Mouse (Mus musculus) CH12F3 (cell line): ENCODE results near the gene Ppargc1a.

Experiments
- in situ Hi-C: fragments of 300-500 bp; cut with MboI; formaldehyde crosslinking; loops from 2 replicates; pipeline ENCODE4 v1.14.3; 2020; ENCODE audit warnings: low sequenced_read_pairs

Gene Ppargc1a

DNA sequence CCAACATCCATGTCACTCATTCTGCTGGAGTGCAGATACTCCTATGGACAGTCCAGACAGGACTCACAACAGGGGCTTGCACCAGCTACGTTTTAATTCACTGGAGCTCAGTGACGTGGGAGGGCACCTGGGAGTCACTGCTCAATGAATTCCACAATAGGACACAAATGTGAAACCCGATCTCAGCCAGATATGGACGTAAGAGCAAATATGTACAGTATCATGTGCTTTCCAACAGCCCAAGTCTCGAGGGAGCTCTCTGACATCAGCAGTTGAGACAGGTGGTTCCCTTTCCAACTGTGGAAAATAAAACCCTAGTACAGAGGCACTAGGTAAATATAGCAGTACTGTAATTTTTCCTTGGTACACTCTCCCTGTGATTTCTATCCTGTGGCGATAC, at the start of gene Ppargc1a:
TSS of gene Ppargc1a (minus strand) at position 68 of the 400 bp plus-strand sequence.
- in situ Hi-C loops, result no loop called here

DNA sequence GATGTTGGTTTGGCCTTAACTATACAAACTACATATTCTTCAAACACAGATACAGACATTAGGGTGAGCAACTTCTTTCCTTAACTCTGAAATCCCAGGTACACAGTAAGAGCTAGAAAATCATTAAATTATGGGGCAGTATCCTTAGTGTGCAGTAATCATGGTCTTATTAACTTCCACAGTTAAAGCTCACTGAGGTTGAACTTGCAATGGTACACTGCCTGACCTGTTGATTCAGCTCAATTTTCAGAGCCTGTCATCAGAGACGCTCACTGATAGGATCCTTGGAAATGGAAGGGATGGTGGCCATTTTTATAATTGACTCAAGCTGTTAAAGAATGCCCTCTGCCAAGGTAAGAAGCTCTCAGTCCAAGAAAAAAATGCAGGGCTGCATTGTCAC, 49.4 kb upstream of the Ppargc1a start:
- in situ Hi-C loops, result no loop called here

DNA sequence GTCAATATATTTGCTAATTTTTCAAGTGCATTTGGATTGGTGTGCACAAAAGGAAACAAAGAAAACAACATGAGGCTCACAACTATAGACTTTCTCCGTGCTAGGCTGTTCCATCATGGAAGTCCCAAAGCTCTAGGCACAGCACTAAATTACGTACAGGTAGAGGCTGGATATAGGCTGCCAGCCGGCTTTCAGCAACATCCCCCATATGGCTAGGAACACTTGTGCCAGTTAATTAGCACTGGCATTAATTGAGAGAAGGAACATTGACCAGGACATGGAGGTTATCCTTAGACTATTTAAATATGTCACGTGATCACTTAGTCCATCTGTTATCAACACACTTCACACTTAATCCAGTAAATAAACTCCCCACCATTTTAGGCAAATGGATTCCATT, 44.5 kb upstream of the Ppargc1a start:
- in situ Hi-C loops, result no loop called here

DNA sequence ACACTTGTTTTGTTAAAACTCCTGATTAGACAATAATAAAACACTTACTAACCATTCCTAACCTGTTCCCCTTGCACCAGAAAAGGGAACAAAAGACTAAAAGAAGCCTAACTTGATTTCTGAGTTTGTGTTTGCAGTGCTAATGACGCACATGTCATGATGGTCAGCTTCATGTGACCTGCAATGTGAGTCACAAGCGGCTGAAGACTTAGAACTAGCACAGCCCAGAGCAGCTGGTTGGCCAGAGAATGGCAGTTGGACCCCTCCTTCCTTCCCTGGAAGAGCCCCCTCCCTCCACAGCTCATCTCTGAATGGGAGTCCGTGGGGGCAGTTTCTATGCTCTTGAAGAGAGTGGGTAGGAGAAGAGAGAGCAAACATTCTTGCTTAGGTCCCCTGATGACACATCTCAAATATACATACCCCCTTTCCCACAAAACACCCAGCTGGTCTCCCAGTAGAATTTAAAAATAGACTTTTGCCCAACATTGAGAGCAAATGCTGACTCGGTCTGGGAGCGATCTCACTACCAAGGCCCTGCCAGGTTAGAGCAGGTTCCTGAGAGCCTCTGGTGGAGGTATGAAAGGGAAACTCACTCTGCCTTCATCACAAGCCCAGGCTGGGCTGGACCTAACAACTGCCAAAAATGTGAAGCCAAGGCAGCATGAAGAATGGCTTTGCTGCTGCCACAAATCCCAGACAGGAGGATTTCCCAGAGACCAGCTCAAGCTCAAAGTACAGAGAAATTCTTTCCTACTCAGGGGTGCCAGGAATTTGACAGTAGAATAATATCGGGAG, 40.4 kb upstream of the Ppargc1a start:
- in situ Hi-C loops, result no loop called here

GRCm38 (mm10) chr5:51599549-51599948, 32.0 kb upstream of the Ppargc1a start:
- in situ Hi-C loops, result no loop called here

DNA sequence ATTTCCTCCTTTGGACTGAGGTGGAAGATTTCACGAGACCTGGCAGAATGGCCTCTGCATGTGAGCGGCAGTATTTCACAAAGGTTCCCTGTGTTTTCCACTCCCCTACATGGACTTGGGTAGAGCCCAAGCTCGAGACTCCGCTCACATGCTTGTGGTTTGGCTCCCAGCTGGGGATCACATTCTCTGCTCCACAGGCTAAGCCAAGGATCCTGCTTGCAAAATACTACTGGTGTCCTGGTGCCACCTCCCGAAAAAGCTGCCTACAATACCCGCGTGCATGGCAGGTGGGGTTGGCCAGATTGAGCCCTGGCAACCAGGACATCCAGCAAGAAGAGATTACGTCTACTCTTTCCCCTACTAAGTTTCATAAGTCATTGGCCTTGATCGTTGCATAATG, 28.1 kb upstream of the Ppargc1a start:
- in situ Hi-C loops, result no loop called here

DNA sequence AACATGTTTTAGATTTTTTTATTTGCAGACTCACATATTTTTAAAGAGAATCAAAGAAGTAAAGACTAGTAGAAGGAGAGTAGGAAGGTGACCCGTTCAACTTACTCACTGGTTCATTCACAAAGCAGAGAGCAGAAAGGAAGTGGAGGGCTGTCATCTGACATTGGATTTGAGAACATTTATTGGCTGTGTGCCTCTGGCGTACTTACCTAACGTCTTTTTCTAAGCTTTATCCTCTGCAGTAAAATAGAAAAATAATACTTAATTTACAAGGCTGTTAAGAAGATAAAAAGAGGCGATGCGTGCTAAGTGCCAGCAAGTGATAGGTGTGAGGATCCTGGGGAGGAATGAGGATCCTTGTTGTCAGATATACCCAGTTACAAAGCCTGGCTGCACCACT, 24.7 kb upstream of the Ppargc1a start:
- in situ Hi-C loops, result no loop called here

DNA sequence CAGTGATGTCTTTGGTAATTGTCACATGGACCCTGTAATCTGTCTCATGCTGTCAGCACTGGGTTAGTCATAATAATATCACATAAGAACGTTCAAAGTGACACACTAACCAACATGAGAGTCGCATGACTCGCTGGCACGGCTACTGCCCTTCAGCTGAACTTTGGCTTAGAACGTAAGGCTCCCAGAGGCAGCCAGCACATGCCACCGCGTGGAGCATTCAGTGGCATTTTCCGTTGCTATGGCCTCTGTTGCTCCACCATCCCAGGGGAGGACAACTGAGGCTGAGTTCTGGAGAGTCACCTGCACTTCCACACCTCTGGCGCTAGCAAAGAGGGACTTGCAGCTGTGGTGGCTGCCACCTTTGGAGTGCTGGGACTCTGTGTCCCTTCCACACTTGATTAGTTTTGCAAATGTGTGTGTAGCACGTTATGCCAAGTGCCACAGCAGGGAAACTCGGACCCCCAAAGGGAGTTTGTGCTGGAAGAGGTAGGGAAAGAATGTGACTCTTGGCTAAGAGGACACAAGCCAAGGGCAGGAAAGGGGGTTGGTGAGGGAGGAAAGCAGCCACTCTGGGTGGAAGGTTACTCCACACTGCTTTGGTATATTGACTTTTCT, 24.1 kb upstream of the Ppargc1a start:
- in situ Hi-C loops, result no loop called here

DNA sequence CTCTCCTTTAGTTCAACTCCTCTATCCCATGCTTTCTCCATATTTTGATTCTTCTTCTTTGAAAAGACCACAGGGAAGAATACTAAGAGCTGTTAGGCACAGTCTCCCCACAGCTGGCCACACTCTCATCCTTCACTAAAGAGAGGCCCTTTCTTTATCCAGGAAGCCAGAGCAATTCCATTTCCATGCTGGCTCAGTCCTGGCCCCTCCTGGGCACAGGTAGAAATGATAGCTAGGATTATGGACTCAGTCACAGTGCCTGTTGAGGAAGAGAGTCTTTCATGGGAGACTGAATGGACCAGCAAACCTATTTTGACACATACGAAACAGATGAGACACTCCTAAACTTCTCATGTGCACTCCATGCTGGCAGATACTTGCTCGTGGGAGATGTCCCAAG, 18.7 kb upstream of the Ppargc1a start:
- in situ Hi-C loops, result no loop called here

DNA sequence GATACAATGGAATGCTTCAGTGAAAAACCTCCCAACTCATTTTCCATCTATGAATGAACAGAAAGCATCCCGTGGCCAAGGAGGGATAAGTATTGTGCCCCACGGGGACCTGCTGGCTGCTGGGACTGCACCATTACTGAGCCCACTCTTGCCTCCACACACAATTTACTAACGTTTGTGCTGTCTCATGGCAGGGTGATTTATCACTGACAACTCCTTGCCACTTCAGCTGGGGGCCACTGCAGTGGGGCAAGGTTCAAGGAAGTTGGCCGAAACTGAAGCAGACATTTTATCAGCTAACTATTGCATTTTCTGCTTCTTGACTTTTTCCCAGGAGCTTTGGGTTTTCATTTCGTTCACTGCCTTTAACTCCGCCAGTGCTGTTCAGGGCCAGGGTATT, 17.5 kb upstream of the Ppargc1a start:
- in situ Hi-C loops, result no loop called here

GRCm38 (mm10) chr5:51584186-51584585, 16.7 kb upstream of the Ppargc1a start:
- in situ Hi-C loops, result no loop called here

GRCm38 (mm10) chr5:51583632-51584031, 16.1 kb upstream of the Ppargc1a start:
- in situ Hi-C loops, result no loop called here

DNA sequence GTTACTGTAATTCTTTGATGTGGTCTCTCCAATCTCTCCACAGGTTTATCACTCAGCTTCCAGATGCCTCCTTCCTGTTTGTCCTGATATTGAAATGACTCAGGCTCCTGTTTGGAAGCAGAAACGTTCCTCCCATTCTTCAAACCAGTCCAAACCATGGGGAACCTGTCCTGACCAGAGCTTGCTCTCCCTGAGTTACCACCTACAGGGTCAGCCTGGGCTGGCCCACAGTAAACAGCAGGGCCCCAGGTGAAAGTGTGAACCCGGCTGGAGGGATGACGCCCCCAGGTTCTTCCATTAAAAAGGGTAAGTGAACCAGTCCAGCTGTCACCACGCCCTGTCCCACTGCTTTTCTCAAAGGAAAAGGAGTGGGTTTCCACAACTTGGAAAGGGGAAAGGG, 15.5 kb upstream of the Ppargc1a start:
- in situ Hi-C loops, result no loop called here

GRCm38 (mm10) chr5:51582618-51583017, 15.1 kb upstream of the Ppargc1a start:
- in situ Hi-C loops, result no loop called here

GRCm38 (mm10) chr5:51577594-51577993, 10.1 kb upstream of the Ppargc1a start:
- in situ Hi-C loops, result no loop called here

DNA sequence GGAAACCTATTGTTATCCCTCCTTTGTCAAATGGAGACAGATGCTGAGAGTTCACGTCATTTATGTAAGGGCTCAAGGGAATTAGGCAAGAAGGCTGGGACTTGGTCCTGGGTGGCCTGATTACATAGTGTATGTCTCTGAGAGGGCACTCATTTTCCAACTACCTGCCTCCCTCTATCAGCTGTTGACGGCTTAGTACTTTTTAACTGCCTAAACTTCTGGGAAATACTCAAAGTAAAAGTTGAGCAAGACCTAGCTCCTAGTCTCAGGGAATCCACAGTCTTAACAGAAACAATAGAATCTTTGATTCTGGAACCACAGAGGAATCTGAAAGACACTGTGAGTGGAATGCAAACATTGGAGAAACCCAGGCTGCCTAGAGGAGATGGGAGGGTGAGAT, 6.2 kb upstream of the Ppargc1a start:
- in situ Hi-C loops, result no loop called here

DNA sequence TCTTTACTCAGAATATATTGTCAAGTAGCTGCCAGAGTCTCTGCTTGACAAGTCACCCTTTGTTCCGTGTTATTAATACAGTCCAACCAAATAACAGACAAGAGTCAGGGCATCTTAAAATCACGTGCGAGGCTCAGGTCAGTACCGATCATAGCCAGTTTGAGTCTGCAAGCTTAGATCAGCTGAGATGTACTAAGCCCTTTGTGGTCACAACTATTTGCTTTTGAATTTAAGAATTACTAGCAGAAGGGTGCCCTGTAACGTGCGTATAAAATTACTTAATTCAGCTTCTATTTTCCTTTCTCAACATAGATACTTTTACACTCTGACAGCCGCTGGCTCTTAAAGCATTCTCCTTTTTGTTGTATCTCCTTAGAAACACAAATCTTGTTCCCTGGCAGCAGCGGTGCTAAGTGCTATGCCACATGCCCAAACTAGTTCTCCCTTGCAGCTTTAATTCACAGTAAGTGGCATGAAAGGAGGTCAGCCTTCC, 718 bp upstream of the Ppargc1a start:
- in situ Hi-C loops, result no loop called here

DNA sequence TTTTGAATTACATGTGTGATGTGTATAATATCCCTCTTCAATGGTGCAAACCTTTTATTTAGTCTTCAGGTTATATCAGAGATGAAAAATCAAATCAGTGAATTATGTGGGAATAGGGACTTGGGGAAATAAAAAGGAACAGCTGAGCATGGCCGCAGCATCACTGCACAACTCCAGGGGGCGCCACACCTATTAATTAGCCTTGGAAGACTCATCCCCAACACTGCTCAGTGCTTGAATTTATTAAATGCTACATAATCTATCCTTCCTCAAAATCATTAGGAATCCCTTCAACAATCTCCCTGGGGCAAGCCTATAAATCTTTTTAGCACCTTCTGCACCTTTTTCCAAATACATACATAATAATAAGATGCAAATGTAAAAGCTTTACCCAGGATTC, 1.9 kb downstream of the Ppargc1a start:
- in situ Hi-C loops, result no loop called here

DNA sequence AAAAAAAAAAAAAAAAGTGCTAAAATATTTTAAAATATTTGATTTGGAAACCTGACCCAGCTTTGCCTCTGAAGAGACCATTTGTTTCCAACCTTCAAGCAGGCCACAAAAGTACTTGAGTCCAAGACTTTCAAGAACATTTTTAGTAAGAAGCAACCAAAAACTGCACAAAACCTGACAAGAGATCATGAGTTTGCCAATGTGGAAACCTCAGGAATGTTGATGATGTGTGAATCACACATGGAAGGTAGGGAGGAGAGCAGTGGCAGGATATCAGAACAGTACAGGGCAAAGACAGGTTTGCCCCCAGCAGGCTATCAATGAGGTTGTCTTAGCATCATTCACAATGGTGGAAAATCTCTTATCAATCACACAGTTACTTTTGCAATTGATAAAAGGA, 2.5 kb downstream of the Ppargc1a start:
- in situ Hi-C loops, result no loop called here

DNA sequence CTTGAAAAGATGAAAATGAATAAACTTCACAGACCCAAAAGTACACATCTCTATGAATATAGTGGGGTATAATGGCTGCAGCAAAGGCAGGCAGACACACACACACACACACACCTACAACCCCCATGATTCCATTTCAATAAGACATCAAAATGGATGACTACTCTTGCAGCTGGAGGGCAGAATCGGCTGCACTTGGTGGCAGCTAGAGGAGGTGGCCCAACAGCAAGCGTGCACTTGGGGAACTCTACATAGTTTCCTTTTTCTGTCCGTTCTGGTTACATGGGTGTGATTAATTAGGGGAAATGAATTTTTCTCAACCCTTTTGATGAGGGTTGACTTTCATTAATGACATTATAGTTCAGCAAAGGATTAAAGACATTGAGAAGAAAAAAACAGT, 4.0 kb downstream of the Ppargc1a start:
- in situ Hi-C loops, result no loop called here

DNA sequence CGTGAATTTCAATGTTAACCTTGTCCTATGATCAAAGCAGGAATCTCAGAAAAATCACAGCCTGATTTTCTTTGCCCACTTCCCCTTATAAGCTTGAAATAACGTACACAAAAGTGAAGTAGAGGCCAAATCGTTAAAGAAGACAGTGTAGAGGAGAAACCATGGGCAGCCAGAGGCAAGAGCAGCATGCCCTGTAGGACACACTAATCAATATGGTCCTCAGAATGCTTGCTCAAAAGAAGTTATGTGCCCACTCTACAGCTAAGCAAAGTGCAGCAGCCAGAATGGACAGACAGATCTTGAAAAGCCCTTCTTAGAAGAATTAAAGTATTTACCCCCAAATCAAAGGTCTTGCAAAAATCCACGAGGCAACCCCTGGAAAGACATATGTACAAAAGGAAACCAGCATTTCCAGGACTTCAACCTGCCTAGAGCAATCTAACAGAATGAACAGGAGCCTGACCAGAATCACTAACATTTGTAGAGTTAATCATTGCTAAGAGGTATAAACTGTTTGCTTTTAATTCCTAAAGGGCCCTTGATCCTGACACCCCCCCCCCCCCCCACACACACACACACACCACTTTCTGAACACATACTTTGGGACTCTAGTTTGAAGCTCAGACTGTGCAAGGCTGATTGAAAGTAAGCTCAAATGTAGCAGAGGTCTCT, 9.8 kb downstream of the Ppargc1a start:
- in situ Hi-C loops, result no loop called here

DNA sequence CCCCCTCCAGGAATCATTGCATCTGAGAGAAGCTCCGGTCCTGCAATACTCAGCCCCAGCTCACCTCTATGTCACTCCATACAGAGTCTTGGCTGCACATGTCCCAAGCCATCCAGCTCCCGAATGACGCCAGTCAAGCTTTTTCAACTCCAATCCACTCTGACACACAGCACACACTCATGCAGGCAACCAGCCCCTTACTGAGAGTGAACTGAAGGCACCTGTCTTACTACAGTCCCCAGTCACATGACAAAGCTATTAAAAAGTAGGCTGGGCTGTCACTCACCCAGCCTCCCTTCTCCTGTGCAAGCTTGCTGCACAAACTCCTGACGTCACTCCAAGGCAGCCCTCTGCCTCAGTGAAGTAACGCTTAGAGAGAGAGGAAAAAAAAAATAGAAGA, 13.9 kb downstream of the Ppargc1a start:
- in situ Hi-C loops, result no loop called here
